Mouse (Mus musculus): ENCODE data around the gene Gm20388.

GRCm38 (mm10) chr8:124011989-124012586 is 4101.4 kb downstream of the Gm20388 start:
- no peak for TF ChIP-seq POLR2A (IDR thresholded peaks at IDR 0.05; ENCODE audit: borderline replicate concordance, insufficient read depth, low read length)
- TF ChIP-seq CTCF (IDR thresholded peaks at IDR 0.05; ENCODE audit: borderline replicate concordance, insufficient read depth, low read depth, low read length), result no peak
